Mouse (Mus musculus) ES-Bruce4 (cell line): Measurements from ENCODE around the gene Dnah14.

Source experiments
- CTCF ChIP-seq: IDR thresholded peaks from one replicate; pipeline ENCODE4 v1.8.1; 2011; ENCODE audit warnings: low read depth, low read length
- EP300 ChIP-seq: IDR thresholded peaks from 2 replicates; pipeline ENCODE4 v1.6.1; 2011; ENCODE audit warnings: low read depth, low read length; ENCODE audit not compliant: insufficient read depth

- TF ChIP-seq CTCF, result no peak
- no peak for TF ChIP-seq EP300
These were observed 16.0 kb upstream of the Dnah14 start for GRCm38 (mm10) chr1:181560325-181560724.
